Mouse (Mus musculus): ENCODE data around the gene Cacng8.

GRCm38 (mm10) chr7:3423895-3424294 is 33.4 kb downstream of the Cacng8 start, which contains the start of gene Cacng6:
- TF ChIP-seq CTCF (IDR thresholded peaks at IDR 0.05) (no peak), EP300 (IDR thresholded peaks at IDR 0.05; ENCODE audit: insufficient read depth, low read depth, low read length) (no peak)
